Mouse (Mus musculus) midbrain, postnatal 0 days (tissue): ENCODE measurements at regions not wholly inside any gene's neighbourhood (a gene's known extent, or its start where the extent isn't known, plus 50 kb on each side); places are given as distances from the start of the nearest gene placed in this dataset.
A peak's percentile ranks its signal among the peaks of the same experiment; 100 is the strongest.

Experiments used
- ATAC-seq: fragments of 200-750 bp; cut with Nextera tagmentation; 2 replicates; pipeline ENCODE4 v1.8.0; 2017; ENCODE audit warnings: moderate number of reproducible peaks, mild to moderate bottlenecking, moderate TSS enrichment, moderate library complexity; ENCODE audit not compliant: low FRiP score
- DNase-seq: peaks from one replicate; pipeline ENCODE4 v3.0.0-alpha.2; 2015; ENCODE audit warnings: low spot score
- H3K27ac ChIP-seq: fragments of 300-500 bp; sonication (generic); 2 replicates; pipeline ENCODE4 v1.5.1; 2014; ENCODE audit warnings: low read depth, mild to moderate bottlenecking, low read length, mixed read lengths
- H3K27me3 ChIP-seq: fragments of 300-500 bp; sonication (generic); 2 replicates; pipeline ENCODE4 v1.6.1; 2014; ENCODE audit warnings: low read length, control low read depth, mixed read lengths; ENCODE audit not compliant: insufficient read depth
- H3K36me3 ChIP-seq: fragments of 300-500 bp; sonication (generic); 2 replicates; pipeline ENCODE4 v1.6.1; 2014; ENCODE audit warnings: low read length, control low read depth, mixed read lengths; ENCODE audit not compliant: insufficient read depth
- H3K4me1 ChIP-seq: fragments of 300-500 bp; sonication (generic); 2 replicates; pipeline ENCODE4 v1.6.1; 2014; ENCODE audit warnings: mild to moderate bottlenecking, control low read depth, antibody characterized with exemption, low read length, mixed read lengths; ENCODE audit not compliant: insufficient read depth
- H3K4me2 ChIP-seq: fragments of 300-500 bp; sonication (generic); 2 replicates; pipeline ENCODE4 v1.6.1; 2014; ENCODE audit warnings: low read depth, mild to moderate bottlenecking, low read length, mixed read lengths; ENCODE audit not compliant: poor library complexity, severe bottlenecking
- H3K4me3 ChIP-seq: fragments of 300-500 bp; sonication (generic); 2 replicates; pipeline ENCODE4 v1.5.1; 2014; ENCODE audit warnings: low read depth, mild to moderate bottlenecking, low read length, moderate library complexity
- H3K9ac ChIP-seq: fragments of 300-500 bp; sonication (generic); replicated peaks from 2 replicates; pipeline ENCODE4 v1.6.1; 2014; ENCODE audit warnings: mild to moderate bottlenecking, low read length, moderate library complexity, mixed read lengths; ENCODE audit not compliant: poor library complexity, severe bottlenecking
- H3K9me3 ChIP-seq: fragments of 300-500 bp; sonication (generic); 2 replicates; pipeline ENCODE4 v1.6.1; 2016; ENCODE audit warnings: low read length, control low read depth
- CTCF ChIP-seq: IDR thresholded peaks from 2 replicates; pipeline ENCODE4 v1.5.1; 2016; ENCODE audit warnings: antibody characterized with exemption, mild to moderate bottlenecking
- WGBS: fragments of 180-500 bp; shearing (Covaris S2); extraction: QIAGEN DNeasy Blood & Tissue Kit; methylation state at CpG from one replicate; pipeline ENCODE4 v1.1.7; 2014; 5-methylcytosine and 5-hydroxymethylcytosine counted together

- ATAC-seq, result no peak
- DNase-seq, result peak; percentile 27
- Histone ChIP-seq H3K36me3 (no peaks in the 10 kb centered on the region), H3K4me2 (no peak overlapping the region), H3K27ac (no peak overlapping the region), H3K9ac (no peak overlapping the region), H3K4me3 (no peak overlapping the region), H3K9me3 (no peaks in the 10 kb centered on the region), H3K27me3 (no peaks in the 10 kb centered on the region), H3K4me1 (no peaks in the 10 kb centered on the region)
- WGBS, result 38% methylated on average over 3 of the region's 3 CpGs
- no peak for TF ChIP-seq CTCF
These were observed 388.3 kb downstream of the Gm1140 start for GRCm38 (mm10) chrX:67304907-67305603.

- no peaks in the 10 kb centered on the region for H3K36me3 ChIP-seq
- TF ChIP-seq CTCF, result no peak
- H3K4me3 ChIP-seq, result no peak overlapping the region
- no peak for DNase-seq
- no peak overlapping the region for H3K27ac ChIP-seq
- ATAC-seq, result no peak
- H3K4me2 ChIP-seq, result no peak overlapping the region
- H3K4me1 ChIP-seq, result no peaks in the 10 kb centered on the region
- no peak overlapping the region for H3K9ac ChIP-seq
- no peaks in the 10 kb centered on the region for H3K27me3 ChIP-seq
- H3K9me3 ChIP-seq, result no peaks in the 10 kb centered on the region
These were observed 409.5 kb downstream of the Gm1140 start for GRCm38 (mm10) chrX:67283908-67284307.

- TF ChIP-seq CTCF, result no peak
- DNase-seq (no peak), ATAC-seq (no peak)
- no peak overlapping the region for H3K4me3 ChIP-seq
- no peak overlapping the region for H3K9ac ChIP-seq
- no peaks in the 10 kb centered on the region for H3K9me3 ChIP-seq
- no peaks in the 10 kb centered on the region for H3K4me1 ChIP-seq
- no peak overlapping the region for H3K4me2 ChIP-seq
- no peaks in the 10 kb centered on the region for H3K27me3 ChIP-seq
- H3K36me3 ChIP-seq, result no peaks in the 10 kb centered on the region
- WGBS, result 37% methylated on average over 2 of the region's 2 CpGs
- no peak overlapping the region for H3K27ac ChIP-seq
These were observed 409.9 kb downstream of the Gm1140 start for GRCm38 (mm10) chrX:67283460-67283859.

- Histone ChIP-seq H3K9ac (no peak overlapping the region), H3K27me3 (no peaks in the 10 kb centered on the region), H3K4me2 (no peak overlapping the region), H3K9me3 (no peaks in the 10 kb centered on the region), H3K27ac (no peak overlapping the region), H3K36me3 (no peaks in the 10 kb centered on the region), H3K4me3 (no peak overlapping the region), H3K4me1 (no peaks in the 10 kb centered on the region)
- DNase-seq (peak; percentile 0), ATAC-seq (no peak)
- no peak for TF ChIP-seq CTCF
- 21% methylated on average over 1 of the region's 1 CpGs for WGBS
These were observed 410.4 kb downstream of the Gm1140 start for GRCm38 (mm10) chrX:67282951-67283350.

GRCm38 (mm10) chrX:67238578-67239328 lies 454.6 kb downstream of the Gm1140 start:
- no peak overlapping the region for H3K9ac ChIP-seq
- TF ChIP-seq CTCF, result no peak
- no peak overlapping the region for H3K4me3 ChIP-seq
- no peak for DNase-seq
- H3K36me3 ChIP-seq, result no peaks in the 10 kb centered on the region
- no peaks in the 10 kb centered on the region for H3K4me1 ChIP-seq
- H3K9me3 ChIP-seq, result no peaks in the 10 kb centered on the region
- H3K4me2 ChIP-seq, result no peak overlapping the region
- no peak for ATAC-seq
- H3K27ac ChIP-seq, result no peak overlapping the region
- H3K27me3 ChIP-seq, result no peaks in the 10 kb centered on the region
- whole genome bisulfite sequencing, result 94% methylated on average over 1 of the region's 1 CpGs

- no peak overlapping the region for H3K9ac ChIP-seq
- H3K4me3 ChIP-seq, result no peak overlapping the region
- no peaks in the 10 kb centered on the region for H3K36me3 ChIP-seq
- no peak for TF ChIP-seq CTCF
- no peak overlapping the region for H3K4me2 ChIP-seq
- H3K9me3 ChIP-seq, result no peaks in the 10 kb centered on the region
- no peak overlapping the region for H3K27ac ChIP-seq
- 77% methylated on average over 1 of the region's 1 CpGs for WGBS
- no peak for DNase-seq
- ATAC-seq, result no peak
- H3K4me1 ChIP-seq, result no peaks in the 10 kb centered on the region
- H3K27me3 ChIP-seq, result no peaks in the 10 kb centered on the region
These were observed 483.1 kb downstream of the Gm1140 start for GRCm38 (mm10) chrX:67210236-67210635.
